Mouse (Mus musculus) thymus, adult 2 months (tissue): ENCODE results near the gene Wee2. TPM values are rescaled to one million over a fixed set of nuclear protein-coding genes. Genes with fewer than 3 reads are reported as not detected.

Experiments
- DNase-seq: peaks from one replicate; pipeline ENCODE4 v3.0.0; 2021
- H3K27ac ChIP-seq: fragments of 200-500 bp; 2 replicates; pipeline ENCODE4 v1.5.1; 2012; ENCODE audit warnings: low read length, control low read depth; ENCODE audit not compliant: control insufficient read depth, insufficient read depth
- H3K27me3 ChIP-seq: fragments of 200-500 bp; 2 replicates; pipeline ENCODE4 v1.6.1; 2012; ENCODE audit warnings: mild to moderate bottlenecking, low read length, moderate library complexity, mixed read lengths; ENCODE audit not compliant: control insufficient read depth, insufficient read depth
- H3K36me3 ChIP-seq: fragments of 200-500 bp; 2 replicates; pipeline ENCODE4 v1.6.1; 2012; ENCODE audit warnings: mild to moderate bottlenecking, low read length, moderate library complexity; ENCODE audit not compliant: control insufficient read depth, insufficient read depth
- H3K4me1 ChIP-seq: fragments of 200-500 bp; replicated peaks from 2 replicates; pipeline ENCODE4 v1.6.1; 2012; ENCODE audit warnings: low read length; ENCODE audit not compliant: control insufficient read depth, insufficient read depth
- H3K4me3 ChIP-seq: fragments of 200-500 bp; 2 replicates; pipeline ENCODE4 v1.5.1; 2012; ENCODE audit warnings: mild to moderate bottlenecking, low read length, control low read depth, moderate library complexity; ENCODE audit not compliant: control insufficient read depth, insufficient read depth
- CTCF ChIP-seq: fragments of 200-500 bp; IDR thresholded peaks from 2 replicates; pipeline ENCODE4 v1.5.1; 2012; ENCODE audit warnings: mild to moderate bottlenecking, control low read depth, low read length, moderate library complexity, borderline replicate concordance; ENCODE audit not compliant: control insufficient read depth, poor library complexity, insufficient read depth; ENCODE audit errors: extremely low read depth
- POLR2A ChIP-seq: fragments of 200-500 bp; IDR thresholded peaks from 2 replicates; pipeline ENCODE4 v1.6.1; 2012; ENCODE audit warnings: mild to moderate bottlenecking, low read length, control low read depth, moderate library complexity; ENCODE audit not compliant: control insufficient read depth, poor library complexity, insufficient read depth; ENCODE audit errors: extremely low read depth
- WGBS: fragments of 180-500 bp; shearing (Covaris S2); methylation state at CpG from one replicate; pipeline ENCODE4 v1.1.7; 2018; 5-methylcytosine and 5-hydroxymethylcytosine counted together
- polyA plus RNA-seq: library from polyadenylated mRNA; depleted of rRNA; stranded (reverse); fragments of >200 nt; gene quantifications from 2 replicates; pipeline ENCODE4 v1.2.3, GENCODE M21; 2012

The Wee2 gene
- polyA plus RNA-seq, 1 experiment, result 0.04 TPM

- 82% methylated on average over 3 of the region's 3 CpGs for WGBS
- Histone ChIP-seq H3K27ac (no peak overlapping the region), H3K4me1 (no peaks in the 10 kb centered on the region), H3K36me3 (no peaks in the 10 kb centered on the region), H3K27me3 (no peaks in the 10 kb centered on the region), H3K4me3 (no peak overlapping the region)
- TF ChIP-seq POLR2A (no peak), CTCF (no peak)
- no peak for DNase-seq
These were observed 10.2 kb upstream of the Wee2 start for GRCm38 (mm10) chr6:40428696-40429095.

GRCm38 (mm10) chr6:40429521-40429931 lies 9.4 kb upstream of the Wee2 start:
- Histone ChIP-seq H3K27ac (no peak overlapping the region), H3K36me3 (no peaks in the 10 kb centered on the region), H3K4me1 (peaks cover 2% of the 10 kb centered on the region; the same call in 1 of the 2 replicates), H3K4me3 (no peak overlapping the region), H3K27me3 (no peaks in the 10 kb centered on the region)
- no peak for DNase-seq
- WGBS, result 96% methylated on average over 4 of the region's 4 CpGs
- TF ChIP-seq POLR2A (no peak), CTCF (no peak)

GRCm38 (mm10) chr6:40430251-40430650 lies 8.6 kb upstream of the Wee2 start:
- H3K27me3 ChIP-seq, result no peaks in the 10 kb centered on the region
- 52% methylated on average over 3 of the region's 3 CpGs for WGBS
- no peak overlapping the region for H3K4me3 ChIP-seq
- peaks cover 9% of the 10 kb centered on the region for H3K4me1 ChIP-seq
- H3K36me3 ChIP-seq, result no peaks in the 10 kb centered on the region
- DNase-seq, result no peak
- TF ChIP-seq POLR2A (no peak), CTCF (no peak)
- H3K27ac ChIP-seq, result no peak overlapping the region

GRCm38 (mm10) chr6:40430878-40431277 lies 8.0 kb upstream of the Wee2 start:
- Histone ChIP-seq H3K27ac (no peak overlapping the region), H3K4me3 (no peak overlapping the region), H3K36me3 (no peaks in the 10 kb centered on the region), H3K27me3 (no peaks in the 10 kb centered on the region), H3K4me1 (peaks cover 9% of the 10 kb centered on the region)
- 82% methylated on average over 3 of the region's 3 CpGs for WGBS
- no peak for TF ChIP-seq POLR2A
- no peak for TF ChIP-seq CTCF
- no peak for DNase-seq

GRCm38 (mm10) chr6:40431356-40431755 lies 7.5 kb upstream of the Wee2 start:
- Histone ChIP-seq H3K27ac (no peak overlapping the region), H3K36me3 (no peaks in the 10 kb centered on the region), H3K4me1 (peaks cover 12% of the 10 kb centered on the region), H3K4me3 (no peak overlapping the region), H3K27me3 (no peaks in the 10 kb centered on the region)
- DNase-seq, result no peak
- TF ChIP-seq CTCF (no peak), POLR2A (no peak)
- WGBS, result 84% methylated on average over 4 of the region's 4 CpGs

- TF ChIP-seq POLR2A (no peak), CTCF (no peak)
- Histone ChIP-seq H3K27me3 (no peaks in the 10 kb centered on the region), H3K36me3 (no peaks in the 10 kb centered on the region), H3K4me1 (peaks cover 12% of the 10 kb centered on the region), H3K27ac (no peak overlapping the region), H3K4me3 (no peak overlapping the region)
- DNase-seq, result no peak
These were observed 7.1 kb upstream of the Wee2 start for GRCm38 (mm10) chr6:40431812-40432211.
